Mouse (Mus musculus) heart, postnatal 36 days (tissue): ENCODE measurements around the gene Smn1. TPM values are rescaled to one million over a fixed set of nuclear protein-coding genes. Genes with fewer than 3 reads are reported as not detected.
"Not testable (repeated sequence)": the region's sequence is repeated elsewhere in the genome, so short reads cannot be mapped to it uniquely, and the experiment has no call there.

Source experiments
- DNase-seq, 2 experiments: peaks; one replicate each; pipeline ENCODE4 v3.0.0; 2021 to 2022
- intact Hi-C: fragments of 180-260 bp; cut with DNase I; formaldehyde crosslinking; loops from one replicate; pipeline ENCODE4 v1.15.1; 2025
- total RNA-seq, 2 experiments: library from RNA; stranded (reverse); gene quantifications; 2 replicates each; pipeline ENCODE4 v1.2.3; 2021

Smn1 gene
- total RNA-seq = 10 to 100 TPM; 14.6 to 16.4 TPM

GRCm38 (mm10) chr13:100124423-100125257 lies at the start of gene Smn1:
TSS of gene Smn1 (plus strand) at chr13:100124852.
- DNase-seq = peak; percentile 93 to 97
- intact Hi-C loops = loop anchor here (2.0 kb wide), 1 partner anchor 20 kb away; the partner anchor contains the start of gene Bdp1

GRCm38 (mm10) chr13:100098808-100099207 lies 25.8 kb upstream of the Smn1 start:
- intact Hi-C loops = loop anchor here (5.0 kb wide), 1 partner anchor 67 kb away; no protein-coding TSS in a partner anchor
- no peak for DNase-seq

GRCm38 (mm10) chr13:100103052-100103658 lies 21.5 kb upstream of the Smn1 start:
- DNase-seq = no peak
- intact Hi-C loops = loop anchor here (10.0 kb wide), 2 partner anchors 552 to 748 kb away; partner anchors contain the start of genes Ak6, Rad17 and Taf9

- DNase-seq = peak; percentile 97 to 99
- intact Hi-C loops = loop anchor here (2.0 to 10.0 kb wide), 3 partner anchors 21 to 749 kb away; partner anchors contain the start of genes Ak6, Rad17, Smn1 and Taf9
Measured at GRCm38 (mm10) chr13:100103748-100104254, 20.9 kb upstream of the Smn1 start, which contains the start of gene Bdp1. TSS of gene Bdp1 (minus strand) at chr13:100104070.

- DNase-seq = peak; percentile 81 to 86
- intact Hi-C loops = loop anchor here (10.0 kb wide), 2 partner anchors 547 to 753 kb away; partner anchors contain the start of genes Ak6, Rad17 and Taf9
Measured at GRCm38 (mm10) chr13:100107652-100108472, 16.8 kb upstream of the Smn1 start, which contains the start of gene Serf1. TSS of gene Serf1 (plus strand) at chr13:100108012.

- no peak for DNase-seq
- intact Hi-C loops = loop anchor here (5.0 kb wide), 1 partner anchor 280 kb away; no protein-coding TSS in a partner anchor
Measured at GRCm38 (mm10) chr13:100112218-100112972, 12.3 kb upstream of the Smn1 start.

- DNase-seq = no peak
- intact Hi-C loops = loop anchor here (2.0 kb wide), 1 partner anchor 19 kb away; the partner anchor contains the start of gene Bdp1
Measured at GRCm38 (mm10) chr13:100123970-100124369, 682 bp upstream of the Smn1 start.

GRCm38 (mm10) chr13:100125258-100125643 lies 599 bp downstream of the Smn1 start:
- intact Hi-C loops = loop anchor here (2.0 kb wide), 1 partner anchor 20 kb away; the partner anchor contains the start of gene Bdp1
- DNase-seq = no peak

GRCm38 (mm10) chr13:100141646-100142314 lies 17.1 kb downstream of the Smn1 start:
- no peak for DNase-seq
- intact Hi-C loops = no loop called here

- DNase-seq = no peak
- intact Hi-C loops = no loop called here
Measured at GRCm38 (mm10) chr13:100152659-100153058, 28.0 kb downstream of the Smn1 start.

GRCm38 (mm10) chr13:100156624-100157023 lies 32.0 kb downstream of the Smn1 start:
- intact Hi-C loops = no loop called here
- no peak for DNase-seq

- intact Hi-C loops, DNase-seq: not testable (repeated sequence)
Measured at GRCm38 (mm10) chr13:100161171-100161870, 36.7 kb downstream of the Smn1 start.

GRCm38 (mm10) chr13:100162467-100162866 lies 37.8 kb downstream of the Smn1 start:
- DNase-seq, intact Hi-C loops: not testable (repeated sequence)

- DNase-seq, intact Hi-C loops: not testable (repeated sequence)
Measured at GRCm38 (mm10) chr13:100166378-100166777, 41.7 kb downstream of the Smn1 start.

- DNase-seq, intact Hi-C loops: not testable (repeated sequence)
Measured at GRCm38 (mm10) chr13:100174360-100174759, 49.7 kb downstream of the Smn1 start.

GRCm38 (mm10) chr13:100183111-100183510 lies 58.5 kb downstream of the Smn1 start:
- DNase-seq, intact Hi-C loops: not testable (repeated sequence)
